Mouse (Mus musculus): ENCODE data around the gene Tmem262.

The Tmem262 gene

GRCm38 (mm10) chr19:6104476-6104875 lies 24.6 kb downstream of the Tmem262 start:
- DNase-seq, result no peak

GRCm38 (mm10) chr19:6105586-6105985 lies 25.8 kb downstream of the Tmem262 start, which contains the start of gene Naaladl1:
Naaladl1 (plus strand) TSS chr19:6105782.
- no peak for DNase-seq

GRCm38 (mm10) chr19:6113116-6113515 lies 33.3 kb downstream of the Tmem262 start:
- DNase-seq, result no peak

GRCm38 (mm10) chr19:6116113-6116850 lies 36.4 kb downstream of the Tmem262 start:
- DNase-seq, result no peak

GRCm38 (mm10) chr19:6117346-6117985 lies 37.6 kb downstream of the Tmem262 start:
- no peak for DNase-seq

- peak; percentile 89 for DNase-seq
These were observed 38.3 kb downstream of the Tmem262 start, which contains the start of gene Sac3d1 for GRCm38 (mm10) chr19:6117986-6118676. Sac3d1 (minus strand) TSS chr19:6118650.

GRCm38 (mm10) chr19:6118677-6119185 lies 38.9 kb downstream of the Tmem262 start:
- DNase-seq, result no peak

- DNase-seq, result no peak
These were observed 41.9 kb downstream of the Tmem262 start for GRCm38 (mm10) chr19:6121761-6122160.

GRCm38 (mm10) chr19:6123330-6123729 lies 43.5 kb downstream of the Tmem262 start:
- DNase-seq, result no peak

- no peak for DNase-seq
These were observed 45.1 kb downstream of the Tmem262 start for GRCm38 (mm10) chr19:6124898-6125297.

GRCm38 (mm10) chr19:6126289-6126688 lies 46.5 kb downstream of the Tmem262 start:
- no peak for DNase-seq

- DNase-seq, result no peak
These were observed 47.2 kb downstream of the Tmem262 start for GRCm38 (mm10) chr19:6126789-6127580.

GRCm38 (mm10) chr19:6127760-6128341 lies 48.0 kb downstream of the Tmem262 start, which contains the start of gene Snx15:
Snx15 (minus strand) TSS chr19:6128304.
- DNase-seq, result peak; percentile 93
